Mouse (Mus musculus) left cerebral cortex, adult 8-10 months (tissue): ENCODE measurements around the gene Ier3. TPM values are rescaled to one million over a fixed set of nuclear protein-coding genes. Genes with fewer than 3 reads are reported as not detected.

Experiments
- DNase-seq, 2 experiments: peaks; one replicate each; pipeline ENCODE4 v3.0.0; 2022; ENCODE audit warnings: low spot score in 2 of 2
- microRNA-seq, 2 experiments: library from miRNA; unstranded; fragments of <30 nt; microRNA quantifications; one replicate each; pipeline ENCODE4 v1.2.0; 2022
- total RNA-seq, 4 experiments: library from RNA; stranded (reverse); gene quantifications; 2 replicates each; pipeline ENCODE4 v1.2.4; 2022

Ier3 gene
- total RNA-seq, 4 experiments from 2014 or later: 11.1 to 17.3 (median 15.2) TPM

- no peak for DNase-seq
Observed at GRCm38 (mm10) chr17:35866281-35866831, 44.9 kb downstream of the Ier3 start.

GRCm38 (mm10) chr17:35866911-35867890 is 45.7 kb downstream of the Ier3 start:
- no peak for DNase-seq

- no peak for DNase-seq
Observed at GRCm38 (mm10) chr17:35868165-35868820, 46.8 kb downstream of the Ier3 start.

GRCm38 (mm10) chr17:35868961-35869345 is 47.5 kb downstream of the Ier3 start:
- no peak for DNase-seq

DNA sequence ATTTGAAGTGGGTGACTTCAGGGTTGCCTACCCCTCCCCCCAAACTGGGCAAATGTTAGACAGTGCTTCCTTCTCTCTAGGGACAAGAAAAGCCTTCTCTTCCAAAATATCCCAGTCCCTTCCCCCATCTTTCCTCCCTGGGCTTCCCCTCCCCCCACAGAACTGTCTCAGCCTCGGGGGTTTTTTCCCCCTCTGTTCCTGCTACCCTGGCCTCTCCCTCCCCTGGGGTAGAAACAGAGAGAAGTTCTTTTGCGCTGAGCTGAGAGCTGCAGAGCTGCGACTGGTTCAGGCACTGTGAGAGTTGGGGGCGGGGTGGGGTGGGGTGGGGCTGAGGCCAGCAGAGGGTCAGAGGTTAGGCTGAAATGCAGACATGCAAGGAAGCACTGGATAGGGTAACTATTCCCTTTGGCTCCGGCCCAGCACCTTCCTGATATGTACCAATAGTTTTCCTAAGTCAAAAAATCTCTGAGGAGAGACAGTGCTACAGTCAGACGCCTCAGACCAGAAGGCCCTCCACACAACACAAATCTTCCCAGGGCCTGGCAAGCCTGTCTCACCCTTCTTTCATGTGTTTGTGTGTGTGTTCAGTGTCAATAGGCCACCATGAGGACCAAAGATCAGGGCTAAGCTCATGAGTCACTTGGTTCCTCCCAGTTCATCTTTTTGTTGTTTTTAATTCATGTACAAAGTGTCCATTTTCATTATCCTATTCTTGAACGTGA is 48.0 kb downstream of the Ier3 start:
- no peak for DNase-seq

- DNase-seq: no peak
Observed at GRCm38 (mm10) chr17:35870151-35870883, 48.8 kb downstream of the Ier3 start.

DNA sequence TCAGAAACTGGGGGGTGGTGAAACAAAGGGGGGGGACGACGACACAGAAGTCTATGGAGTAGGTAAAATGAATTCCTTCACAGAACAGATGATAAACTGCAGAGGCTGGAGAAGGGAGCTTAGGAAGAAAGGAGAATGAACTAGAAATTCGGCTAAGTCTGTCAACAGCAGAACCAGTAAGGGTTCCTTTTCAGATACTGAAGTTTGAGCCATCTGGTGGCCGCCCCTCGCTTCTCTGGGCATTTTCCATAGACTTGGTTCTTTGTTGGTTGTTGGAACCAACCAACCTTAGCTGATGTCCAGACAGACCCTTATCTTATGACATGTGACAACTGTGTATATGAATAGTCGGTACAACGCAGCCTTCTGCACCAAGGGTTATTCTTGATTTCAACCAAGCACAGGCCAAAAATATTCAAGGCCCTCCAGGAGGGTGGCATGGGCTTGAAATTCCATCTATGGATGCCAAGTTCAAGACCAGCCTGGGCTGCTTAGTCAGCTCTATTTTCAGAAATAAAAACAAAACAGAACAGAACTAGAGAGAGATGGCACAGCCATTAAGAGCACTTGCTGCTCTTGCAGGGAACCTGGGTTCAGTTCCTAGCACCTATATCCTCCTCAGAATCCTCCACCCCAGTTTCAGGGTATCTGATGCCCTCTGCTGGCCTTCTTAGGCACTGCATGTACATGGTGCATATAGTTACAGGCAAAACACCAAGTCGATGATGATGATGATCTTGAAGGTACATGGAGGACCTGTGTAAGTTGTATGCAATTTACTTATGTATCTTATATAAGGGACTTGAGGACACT is 49.6 kb downstream of the Ier3 start:
- DNase-seq: no peak

Small RNAs within 50 kb of the gene (microRNA-seq; reads per million reads assigned to microRNA genes)
- gene Gm28033: 0.22 to 1.9 reads per million in 2 experiments

Other genes with a start within 250 kb of the Ier3 start
- gene Sfta2, start 220.1 kb upstream of the Ier3 start, total RNA-seq: not detected
- gene Gm9573, start 195.0 kb upstream of the Ier3 start, total RNA-seq: under 1 TPM in 1 of 4 experiments, not detected in 3; 0.07 TPM
- not detected for gene Mucl3, start 178.0 kb upstream of the Ier3 start, total RNA-seq
- gene Vars2, start 154.1 kb upstream of the Ier3 start, total RNA-seq: 10 to 100 TPM; 28.3 to 41.6 (median 38.0) TPM
- gene Gtf2h4, start 147.9 kb upstream of the Ier3 start, total RNA-seq: 10 to 100 TPM; 27.6 to 36.9 (median 31.2) TPM
- 10 to 100 TPM; 62.0 to 76.7 (median 65.9) TPM for gene Ddr1, start 117.1 kb upstream of the Ier3 start, total RNA-seq
- gene Flot1, start 1.5 kb downstream of the Ier3 start, total RNA-seq: 100 to 1,000 TPM; 118 to 151 (median 137) TPM
- gene Tubb5, start 16.6 kb downstream of the Ier3 start, total RNA-seq: 100 to 1,000 TPM; 430 to 459 (median 451) TPM
- 10 to 100 TPM; 13.8 to 21.2 (median 18.2) TPM for gene Mdc1, start 19.8 kb downstream of the Ier3 start, total RNA-seq
- 1 to 10 TPM; 2.6 to 3.4 (median 3.0) TPM for gene Nrm, start 39.6 kb downstream of the Ier3 start, total RNA-seq
- 10 to 100 TPM in 2 of 4 experiments, 1 to 10 TPM in 2; 9.1 to 15.0 (median 10.9) TPM for gene Ppp1r18, start 43.9 kb downstream of the Ier3 start, total RNA-seq
- gene Dhx16, start 58.1 kb downstream of the Ier3 start, total RNA-seq: 10 to 100 TPM; 28.1 to 30.6 (median 29.0) TPM
- 10 to 100 TPM; 40.3 to 63.3 (median 51.9) TPM for gene 2310061I04Rik, start 75.7 kb downstream of the Ier3 start, total RNA-seq
- 10 to 100 TPM; 52.5 to 57.0 (median 53.1) TPM for gene Atat1, start 88.4 kb downstream of the Ier3 start, total RNA-seq
- gene Mrps18b, start 94.7 kb downstream of the Ier3 start, total RNA-seq: 10 to 100 TPM; 42.6 to 48.7 (median 47.6) TPM
- 10 to 100 TPM; 61.5 to 70.4 (median 63.2) TPM for gene Ppp1r10, start 94.8 kb downstream of the Ier3 start, total RNA-seq
- 10 to 100 TPM; 60.6 to 75.4 (median 65.0) TPM for gene Abcf1, start 148.1 kb downstream of the Ier3 start, total RNA-seq
- gene Gnl1, start 158.2 kb downstream of the Ier3 start, total RNA-seq: 100 to 1,000 TPM; 180 to 196 (median 184) TPM
- gene Prr3, start 158.6 kb downstream of the Ier3 start, total RNA-seq: 10 to 100 TPM; 35.3 to 44.5 (median 38.4) TPM
- gene H2-T24, start 198.9 kb downstream of the Ier3 start, total RNA-seq: 1 to 10 TPM; 1.1 to 3.3 (median 1.6) TPM
- 10 to 100 TPM; 15.9 to 25.5 (median 21.3) TPM for gene H2-T23, start 211.2 kb downstream of the Ier3 start, total RNA-seq
- gene H2-T22, start 221.1 kb downstream of the Ier3 start, total RNA-seq: 10 to 100 TPM; 17.7 to 21.2 (median 18.6) TPM
- not detected for gene Gm6034, start 221.3 kb downstream of the Ier3 start, total RNA-seq
- 1 to 10 TPM in 3 of 4 experiments, under 1 TPM in 1; 0.72 to 3.4 (median 2.0) TPM for gene Gm11127, start 236.7 kb downstream of the Ier3 start, total RNA-seq